Mouse (Mus musculus) right cerebral cortex, postnatal 10 days (tissue): Measurements from ENCODE around the gene Zfp30.

ENCODE experiments used
- DNase-seq, 2 experiments: peaks; one replicate each; pipeline ENCODE4 v3.0.0; 2021; ENCODE audit warnings: low spot score in 2 of 2

Zfp30 gene

GRCm38 (mm10) chr7:29783871-29784551 is at the start of gene Zfp30:
Zfp30 (plus strand) TSS chr7:29783998.
- DNase-seq, result peak; percentile 94

- DNase-seq, result no peak
Observed at GRCm38 (mm10) chr7:29742258-29742657, 41.5 kb upstream of the Zfp30 start.

- DNase-seq, result no peak
Observed at GRCm38 (mm10) chr7:29760476-29760875, 23.3 kb upstream of the Zfp30 start.

DNA sequence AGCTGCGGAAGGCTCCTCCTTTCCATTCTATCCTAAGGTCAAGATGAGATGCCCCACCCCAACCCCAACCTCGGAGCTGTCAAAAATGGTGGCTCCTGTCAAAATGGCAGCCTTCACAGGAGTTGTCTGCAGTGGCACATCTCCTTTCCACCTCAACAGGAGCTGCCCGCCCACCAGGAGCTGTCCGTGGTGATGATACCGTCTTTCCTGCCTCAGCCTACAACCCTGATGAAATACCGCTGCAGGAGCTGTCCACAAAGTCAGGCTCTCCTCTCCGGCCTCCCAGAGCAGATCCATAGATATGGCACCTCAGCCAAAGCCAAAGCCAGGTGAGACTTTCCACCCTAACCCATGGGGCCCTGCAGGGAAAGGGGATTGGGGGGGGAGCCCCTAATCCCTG is 19.1 kb upstream of the Zfp30 start:
- peak in 1 of 2 experiments; percentile 22 for DNase-seq

DNA sequence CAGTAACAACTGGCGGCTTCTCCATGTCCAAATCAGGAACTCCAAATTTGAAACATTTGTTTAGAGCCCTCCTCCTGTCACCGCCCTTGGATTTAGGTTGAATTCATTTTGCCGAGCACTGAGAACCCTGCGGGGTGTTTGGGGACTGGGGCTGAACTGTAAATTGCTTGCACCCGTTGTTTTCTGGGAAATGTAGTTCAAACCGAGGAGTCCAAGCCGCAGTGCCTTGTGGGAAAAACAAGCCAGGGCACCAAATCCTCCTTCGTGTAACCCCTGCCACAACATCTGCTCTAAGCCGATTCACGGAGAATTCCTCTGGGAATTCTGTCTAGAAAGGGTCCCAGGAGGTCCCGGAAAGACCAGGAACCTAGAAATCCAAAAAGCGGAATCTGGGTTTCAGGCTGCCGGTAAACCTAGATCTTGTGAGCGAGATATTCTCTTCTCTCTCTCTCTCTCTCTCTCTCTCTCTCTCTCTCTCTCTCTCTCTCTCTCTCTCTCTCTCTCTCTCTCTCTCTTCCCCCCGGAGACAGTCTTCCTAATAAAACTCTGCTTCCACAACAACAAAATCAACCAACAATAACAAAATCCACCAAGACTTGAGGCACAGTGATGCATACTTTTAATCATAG is 16.6 kb upstream of the Zfp30 start:
- peak; percentile 90 to 92 for DNase-seq

DNA sequence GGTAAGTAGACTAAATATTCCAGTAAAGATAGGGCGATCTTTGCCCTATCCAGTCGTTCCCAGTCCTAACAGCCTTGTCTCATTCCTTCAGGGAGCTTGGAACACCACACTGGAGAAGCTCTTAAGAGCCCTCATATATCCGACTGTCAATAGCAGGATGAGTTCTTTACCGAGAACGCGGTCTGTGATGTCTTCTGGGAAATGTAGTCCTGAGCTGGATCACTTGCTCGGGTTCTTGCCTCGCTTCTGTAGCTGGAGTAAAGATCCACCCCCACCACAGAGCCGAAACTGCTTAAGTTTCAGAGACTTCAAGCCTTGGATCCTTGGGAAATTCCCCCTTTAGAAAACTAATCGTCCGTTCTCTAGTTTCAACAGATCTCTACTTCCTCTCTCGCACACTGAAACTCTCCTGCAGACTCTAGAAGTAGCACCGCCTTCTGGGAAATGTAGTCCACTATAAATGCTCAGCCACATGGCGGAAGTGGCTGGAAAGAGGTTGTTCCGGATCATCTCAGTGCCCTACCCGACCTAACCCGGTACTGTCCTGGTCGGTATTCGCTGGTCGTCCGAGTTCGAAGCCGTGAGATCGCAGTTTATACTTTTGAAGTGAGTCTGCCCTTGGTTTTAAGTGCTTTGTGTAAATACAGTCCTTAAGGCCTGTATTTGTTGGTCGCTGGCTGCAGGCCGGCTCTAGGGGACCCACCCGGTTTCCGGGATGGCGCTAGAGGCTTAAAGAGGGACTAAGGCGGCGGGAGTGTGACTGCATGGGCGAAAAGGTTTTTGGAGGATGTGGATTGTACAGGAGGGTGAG is 15.5 kb upstream of the Zfp30 start, which contains the start of gene Zfp84:
Gene Zfp84, plus strand, starts transcription at position 463 of the 811 bp plus-strand sequence.
- DNase-seq, result peak; percentile 91 to 96

DNA sequence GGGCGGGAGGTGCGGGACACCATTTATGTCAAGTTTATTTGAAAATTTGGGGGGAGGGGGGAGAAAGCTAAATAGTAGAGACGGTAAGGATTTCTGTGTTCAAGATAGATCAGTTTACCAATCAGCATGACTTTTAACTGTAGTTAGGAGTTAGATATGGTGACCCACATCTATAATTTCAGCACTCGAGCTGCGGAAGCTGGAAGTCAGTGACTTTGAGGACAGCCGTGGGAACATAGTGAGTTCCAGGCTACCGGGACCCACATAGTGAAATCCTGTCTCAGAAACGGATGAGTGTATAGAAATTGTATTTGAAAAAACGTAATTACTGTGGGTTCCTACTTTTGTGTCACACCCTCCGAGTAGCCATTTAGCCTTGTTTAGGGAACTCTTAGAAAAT is 14.8 kb upstream of the Zfp30 start:
- DNase-seq, result no peak

GRCm38 (mm10) chr7:29773503-29773902 is 10.3 kb upstream of the Zfp30 start:
- DNase-seq, result peak in 1 of 2 experiments; percentile 9

- DNase-seq, result peak in 1 of 2 experiments; percentile 14
Observed at GRCm38 (mm10) chr7:29774371-29774770, 9.4 kb upstream of the Zfp30 start.

DNA sequence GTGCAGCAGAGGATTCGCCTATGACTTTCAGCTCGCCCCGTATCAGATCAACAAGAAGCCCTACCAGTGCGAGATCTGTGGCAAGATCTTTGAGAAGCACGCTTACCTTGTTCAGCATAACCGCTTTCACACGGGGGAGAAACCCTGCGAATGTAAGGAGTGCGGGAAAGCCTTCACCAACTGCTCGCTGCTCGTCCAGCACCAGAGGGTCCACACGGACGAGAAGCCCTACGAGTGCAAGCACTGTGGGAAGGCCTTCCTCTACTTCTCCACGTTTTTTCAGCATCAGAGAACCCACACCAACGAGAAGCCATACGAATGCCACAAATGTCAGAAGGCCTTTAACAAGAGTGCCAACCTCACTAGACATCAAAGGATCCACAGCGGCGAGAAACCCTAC is 7.2 kb upstream of the Zfp30 start:
- no peak for DNase-seq

DNA sequence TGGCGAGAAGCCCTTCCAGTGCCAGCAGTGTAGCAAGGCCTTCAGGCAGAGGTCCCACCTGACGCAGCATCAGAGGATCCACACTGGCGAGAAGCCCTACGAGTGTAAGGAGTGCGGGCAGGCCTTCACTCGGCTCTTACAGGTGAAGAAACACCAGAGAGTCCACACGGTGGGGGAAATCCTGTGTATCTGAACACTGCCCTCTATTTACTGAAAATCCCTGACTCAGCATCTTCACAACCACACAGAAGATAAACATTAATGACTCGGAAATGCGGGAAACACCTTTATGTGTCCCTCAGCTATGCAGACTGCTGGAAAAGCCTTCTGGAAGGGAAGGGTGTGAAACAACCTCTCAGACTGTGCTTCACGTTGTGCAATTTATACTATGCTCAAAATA is 6.4 kb upstream of the Zfp30 start:
- no peak for DNase-seq

DNA sequence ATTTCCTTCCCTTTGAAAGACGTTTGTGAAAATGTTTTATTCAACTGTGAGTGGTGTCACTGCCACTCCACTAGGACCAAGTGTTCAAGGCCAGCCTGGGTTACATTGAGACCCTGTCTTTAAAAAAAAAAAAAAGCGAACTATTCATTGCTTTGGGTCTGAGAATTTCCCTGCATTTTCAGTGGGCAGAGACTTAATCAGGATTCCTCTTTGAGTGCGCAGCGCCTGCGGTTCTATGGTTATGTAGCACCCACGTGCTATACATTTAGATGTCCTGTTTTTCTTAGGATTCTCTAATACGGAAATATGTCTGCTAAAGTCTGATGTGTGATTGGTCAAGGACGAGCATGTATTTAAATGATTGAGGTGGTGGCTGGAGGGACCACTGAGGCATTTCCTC is 1.2 kb downstream of the Zfp30 start:
- no peak for DNase-seq

DNA sequence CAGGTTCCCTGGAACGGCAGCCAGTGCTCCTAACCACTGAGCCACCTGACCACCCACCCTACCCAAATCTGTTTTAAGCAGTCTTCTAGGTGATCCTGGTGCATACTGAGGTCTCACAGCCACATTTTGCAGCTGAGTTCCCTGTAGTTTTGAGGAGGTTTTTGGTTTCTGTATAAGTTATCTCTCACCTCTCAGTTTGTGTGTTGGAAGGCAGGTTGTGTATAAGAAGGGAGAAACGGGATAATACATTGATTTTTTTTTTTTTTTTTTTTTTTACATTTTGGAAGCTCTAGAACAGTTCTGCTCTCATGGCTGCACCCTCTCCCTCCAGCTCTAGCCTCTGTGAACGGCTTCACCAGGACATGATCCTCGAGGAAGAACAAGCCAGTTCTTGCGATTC is 2.1 kb downstream of the Zfp30 start:
- no peak for DNase-seq

DNA sequence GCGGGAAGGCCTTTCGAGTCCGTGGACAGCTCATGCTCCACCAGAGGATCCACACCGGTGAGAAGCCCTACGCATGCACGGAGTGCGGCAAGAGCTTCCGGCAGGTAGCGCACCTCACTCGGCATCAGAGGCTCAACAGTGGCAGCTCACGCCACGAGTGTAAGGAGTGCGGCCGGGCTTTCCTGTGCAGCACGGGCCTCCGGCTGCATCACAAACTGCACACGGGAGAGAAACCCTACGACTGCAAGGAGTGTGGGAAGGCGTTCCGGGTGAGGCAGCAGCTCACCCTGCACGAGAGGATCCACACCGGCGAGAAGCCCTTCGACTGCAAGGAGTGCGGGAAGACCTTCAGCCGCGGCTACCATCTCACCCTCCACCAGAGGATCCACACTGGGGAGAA is 9.1 kb downstream of the Zfp30 start:
- DNase-seq, result no peak

GRCm38 (mm10) chr7:29807046-29807445 is 23.2 kb downstream of the Zfp30 start:
- no peak for DNase-seq

DNA sequence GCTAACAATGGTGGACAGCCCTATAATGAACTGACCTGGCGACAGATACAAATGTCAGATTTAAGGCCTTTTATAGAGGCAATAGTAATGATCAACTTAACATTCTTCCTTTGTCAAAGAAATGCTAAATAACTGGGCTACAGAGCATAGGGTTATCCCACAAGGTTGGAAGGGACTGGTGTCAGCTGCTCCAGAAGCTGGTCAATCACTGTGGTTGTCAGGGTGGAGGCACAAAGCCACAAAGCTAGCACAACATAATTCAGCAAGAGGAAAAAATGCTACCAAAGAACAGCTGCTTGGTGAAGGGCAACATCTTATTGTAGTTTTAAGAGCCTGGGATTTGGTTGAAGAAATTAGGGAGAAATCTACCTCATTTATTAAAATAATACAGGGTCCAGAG is 28.4 kb downstream of the Zfp30 start:
- no peak for DNase-seq

DNA sequence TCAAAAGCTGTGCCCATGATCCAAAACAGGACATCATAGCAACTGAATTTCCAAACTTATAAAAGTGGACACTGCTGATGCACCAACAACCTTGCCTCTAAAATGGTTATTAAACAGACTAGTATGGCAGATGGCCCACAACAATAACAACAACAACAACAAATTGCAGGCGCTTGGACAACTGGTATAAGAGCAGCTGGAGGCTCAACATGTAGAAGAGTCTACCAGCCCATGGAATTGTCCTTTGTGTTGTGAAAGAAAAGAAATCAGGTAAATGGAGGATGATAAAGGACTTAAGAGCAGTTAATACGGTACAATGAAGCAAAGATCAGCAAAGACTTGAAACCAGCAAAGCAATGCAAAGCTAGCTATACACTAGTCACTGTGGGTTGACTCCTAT is 30.6 kb downstream of the Zfp30 start:
- DNase-seq, result no peak

GRCm38 (mm10) chr7:29815061-29815784 is 31.4 kb downstream of the Zfp30 start:
- DNase-seq, result no peak

DNA sequence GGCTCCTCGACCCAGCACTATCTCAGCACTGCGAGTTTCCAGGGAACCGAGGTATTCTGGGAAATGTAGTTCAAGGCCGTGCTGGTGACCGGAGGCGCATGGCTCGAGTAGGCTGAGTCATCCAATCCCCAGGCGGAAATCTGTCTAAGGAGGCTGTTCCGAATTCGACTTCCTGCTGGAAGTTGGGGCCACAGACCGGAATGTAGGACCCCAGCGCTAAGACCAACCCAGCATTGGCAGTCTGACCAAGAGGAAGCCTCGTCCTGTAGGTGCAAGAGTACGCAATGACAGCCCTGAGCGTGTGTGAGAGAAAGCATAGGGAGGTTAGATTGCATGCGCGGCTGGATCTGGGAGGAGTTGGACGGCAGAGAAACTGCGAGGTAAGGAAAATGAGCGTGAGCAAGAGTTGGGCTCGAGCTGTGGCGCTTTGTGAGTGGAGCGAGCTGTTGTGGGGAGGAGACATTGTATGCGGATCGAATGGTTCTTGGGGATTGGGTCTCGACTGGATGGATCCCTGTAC is 32.2 kb downstream of the Zfp30 start, which contains the start of gene Zfp790:
Gene Zfp790, plus strand, starts transcription at position 205 of the 520 bp plus-strand sequence.
- peak; percentile 94 to 97 for DNase-seq

DNA sequence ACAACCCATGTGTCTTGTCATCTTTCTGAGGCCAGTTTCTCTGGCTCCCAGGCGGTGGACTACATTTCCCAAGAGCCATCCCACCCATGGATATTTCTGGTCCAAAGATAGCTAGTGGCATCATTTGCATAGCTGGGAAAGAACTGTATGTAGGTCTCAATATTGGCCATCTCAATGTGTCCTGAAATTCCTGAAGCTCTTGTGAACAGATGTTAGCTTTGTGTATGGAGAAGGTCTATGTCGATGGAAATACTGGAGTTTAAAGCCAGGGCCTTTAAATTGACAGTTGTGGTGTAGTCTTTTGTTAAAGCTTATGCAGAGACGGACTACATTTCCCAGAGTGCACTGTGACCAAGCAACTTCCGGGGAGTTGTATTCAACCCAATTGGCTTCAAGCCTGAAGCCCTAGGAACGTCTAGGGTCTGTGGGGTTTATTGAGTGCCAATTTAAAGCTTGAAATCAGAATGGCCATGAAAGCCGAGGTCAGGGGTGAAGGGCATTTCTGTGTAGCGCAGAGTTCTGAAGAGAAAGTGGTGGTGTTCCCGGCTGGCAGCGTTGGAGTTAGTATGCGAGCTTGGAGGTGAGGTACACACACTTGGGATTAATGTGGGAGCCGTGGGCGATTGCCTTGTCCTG is 34.9 kb downstream of the Zfp30 start:
- peak; percentile 80 to 85 for DNase-seq

DNA sequence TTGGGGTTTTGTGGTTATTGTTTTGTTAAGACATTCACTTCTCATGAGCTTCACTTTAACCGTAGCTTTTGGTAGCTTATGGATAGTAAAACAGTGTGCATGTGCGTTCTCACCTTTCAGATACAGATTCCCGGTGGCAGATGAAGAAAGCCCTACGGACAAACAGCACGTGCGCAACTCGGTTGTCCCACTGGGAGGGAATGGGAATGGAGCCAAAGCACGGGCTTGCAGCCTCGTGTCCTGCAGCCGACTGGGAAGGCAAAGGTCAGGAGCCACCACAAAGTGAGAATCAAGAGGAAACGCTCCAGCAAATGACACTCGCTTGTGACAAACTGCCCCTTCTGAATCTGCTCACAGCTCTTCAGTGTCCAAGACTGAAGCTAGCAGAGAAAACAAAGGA is 44.2 kb downstream of the Zfp30 start:
- no peak for DNase-seq
